Mouse (Mus musculus) cerebellum, postnatal 36 days (tissue): ENCODE measurements around the gene Vmn1r101.
"Not testable (repeated sequence)": the region's sequence is repeated elsewhere in the genome, so short reads cannot be mapped to it uniquely, and the experiment has no call there.

Experiments used
- DNase-seq, 2 experiments: peaks; one replicate each; pipeline ENCODE4 v3.0.0; 2021 to 2022; ENCODE audit warnings: mixed read lengths in 2 of 2

The Vmn1r101 gene

GRCm38 (mm10) chr7:20442493-20442892, at the start of gene Vmn1r101:
Vmn1r101 (minus strand) TSS chr7:20442593.
- DNase-seq, result not testable (repeated sequence)

- DNase-seq, result not testable (repeated sequence)
Measured at GRCm38 (mm10) chr7:20474825-20475224, 32.4 kb upstream of the Vmn1r101 start, which contains the start of gene Gm10670. Gm10670 (minus strand) TSS chr7:20474925.

GRCm38 (mm10) chr7:20417642-20418041, 24.8 kb downstream of the Vmn1r101 start, which contains the start of gene Vmn1r100:
Vmn1r100 (plus strand) TSS chr7:20417942.
- DNase-seq, result not testable (repeated sequence)
